Mouse (Mus musculus) gonadal fat pad, adult 2 months (tissue): Measurements from ENCODE around the gene Rasgrp4. TPM values are rescaled to one million over a fixed set of nuclear protein-coding genes. Genes with fewer than 3 reads are reported as not detected.

Experiments
- DNase-seq: peaks from one replicate; pipeline ENCODE4 v3.0.0-alpha.2; 2012; ENCODE audit warnings: low read depth
- polyA plus RNA-seq: library from polyadenylated mRNA; depleted of rRNA; stranded (reverse); fragments of >200 nt; gene quantifications from 2 replicates; pipeline ENCODE4 v1.2.3, GENCODE M21; 2012

Gene Rasgrp4
- polyA plus RNA-seq, 1 experiment = 7.6 TPM

- no peak for DNase-seq
Measured at GRCm38 (mm10) chr7:29146625-29147367, 12.1 kb downstream of the Rasgrp4 start.

GRCm38 (mm10) chr7:29148771-29149170 is 14.1 kb downstream of the Rasgrp4 start:
- DNase-seq = no peak

DNA sequence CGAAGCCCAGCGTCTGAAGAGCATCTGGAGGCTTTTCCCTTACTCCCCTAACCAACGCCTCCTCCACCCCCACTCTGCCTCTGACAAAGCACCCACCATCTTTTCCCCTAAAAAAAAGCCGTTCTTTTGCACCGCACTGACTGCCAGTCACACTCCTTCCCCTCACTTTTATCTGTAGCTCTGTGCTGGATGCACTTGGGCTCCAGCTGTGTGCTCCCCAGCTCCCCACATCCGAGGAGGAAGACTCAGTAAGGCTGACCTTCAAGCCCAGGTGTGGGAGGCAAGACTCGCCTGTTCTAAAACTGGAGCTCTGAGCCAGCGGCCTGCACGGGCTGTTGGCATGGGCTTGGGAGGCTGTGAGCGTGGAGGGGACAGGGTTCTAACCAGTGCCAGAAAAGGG is 16.8 kb downstream of the Rasgrp4 start:
- DNase-seq = no peak

GRCm38 (mm10) chr7:29154018-29154720 is 19.5 kb downstream of the Rasgrp4 start:
- no peak for DNase-seq

- no peak for DNase-seq
Measured at GRCm38 (mm10) chr7:29155196-29155837, 20.7 kb downstream of the Rasgrp4 start.

DNA sequence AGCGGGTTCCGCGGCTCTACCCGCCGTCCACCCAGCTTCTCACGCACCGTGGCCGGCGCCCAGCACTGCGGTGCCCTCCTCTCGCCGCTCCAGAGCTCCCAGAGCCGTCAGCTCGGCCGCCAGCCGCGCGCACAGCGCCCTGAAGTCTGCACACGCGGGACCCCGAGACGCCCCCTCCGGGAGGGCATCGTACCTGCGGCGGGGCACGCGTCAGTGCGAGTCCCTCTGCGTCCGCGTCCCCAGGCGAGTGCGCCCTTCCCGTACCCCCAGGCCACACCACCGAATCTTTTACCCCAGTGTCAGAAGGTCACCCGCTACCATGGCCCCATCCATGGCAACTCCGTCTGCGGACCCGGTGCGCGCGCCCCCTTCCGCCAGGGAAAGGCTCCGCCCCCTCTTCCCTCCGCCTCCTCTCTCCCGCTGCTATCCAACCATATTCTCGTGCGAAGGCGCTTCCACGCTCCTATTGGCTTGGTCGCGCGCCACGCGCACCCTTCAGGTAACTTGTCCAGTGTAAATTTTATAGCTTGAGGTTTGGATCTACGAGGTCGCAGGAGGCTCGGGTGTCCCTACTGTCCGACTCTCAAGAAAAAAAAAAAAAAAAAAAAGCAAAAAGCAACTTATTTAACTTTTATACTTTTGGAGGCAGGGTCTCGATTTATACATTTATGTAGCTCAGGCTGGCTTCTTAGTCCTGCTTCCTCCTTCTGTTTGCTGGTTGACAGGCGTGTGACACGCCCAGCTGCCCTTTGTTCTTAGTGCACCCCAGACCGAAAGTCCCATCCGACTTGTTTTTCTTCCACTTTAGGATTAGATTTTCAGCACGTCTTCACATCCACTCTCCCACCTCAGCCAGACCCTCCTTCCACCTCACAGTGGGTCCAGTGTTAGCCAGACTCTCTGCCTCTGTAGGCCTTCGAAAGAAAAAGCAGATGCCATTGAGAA is 21.5 kb downstream of the Rasgrp4 start, which contains the start of gene Fam98c:
Gene Fam98c (minus strand): TSS at position 397 of the 945 bp plus-strand sequence.
- DNase-seq = no peak

GRCm38 (mm10) chr7:29158264-29158663 is 23.6 kb downstream of the Rasgrp4 start:
- no peak for DNase-seq

- no peak for DNase-seq
Measured at GRCm38 (mm10) chr7:29162294-29162693, 27.6 kb downstream of the Rasgrp4 start.

DNA sequence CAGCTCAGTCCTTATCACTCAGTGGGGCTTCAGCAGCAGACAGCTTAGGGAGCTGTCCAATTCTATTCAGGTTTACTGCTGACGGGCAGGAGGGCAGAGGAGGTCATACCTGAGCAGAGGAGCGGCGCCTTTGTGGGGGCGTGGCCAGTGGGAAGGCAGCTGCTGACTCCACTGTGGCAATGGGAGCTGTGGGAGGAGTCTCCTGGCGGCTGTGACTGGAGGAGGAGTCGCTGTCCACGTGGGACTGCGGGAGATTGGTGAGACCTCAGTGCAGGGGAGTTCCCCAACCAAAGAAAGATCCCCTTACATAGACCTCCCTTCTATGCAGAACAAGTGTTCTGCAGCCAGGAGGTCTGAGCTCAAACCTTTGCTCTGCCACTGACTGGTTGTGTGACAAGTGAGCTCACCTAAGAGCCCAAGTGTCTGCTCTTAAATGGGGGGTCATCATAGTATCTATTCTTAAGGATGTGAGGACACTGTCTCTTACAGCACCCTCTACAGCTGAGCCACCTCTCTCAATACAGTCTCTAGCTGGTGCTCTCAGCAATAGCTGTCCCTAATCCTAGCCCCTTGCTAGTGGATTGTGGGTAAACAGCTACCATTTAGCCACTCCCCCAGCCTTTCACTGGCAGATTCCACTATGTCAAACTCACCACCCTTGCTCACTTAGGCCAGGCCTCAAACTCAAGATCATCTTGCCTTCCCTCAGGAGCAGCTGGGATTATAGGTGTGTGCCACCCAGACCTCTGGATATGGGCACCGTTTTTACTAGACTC is 28.3 kb downstream of the Rasgrp4 start:
- no peak for DNase-seq

DNA sequence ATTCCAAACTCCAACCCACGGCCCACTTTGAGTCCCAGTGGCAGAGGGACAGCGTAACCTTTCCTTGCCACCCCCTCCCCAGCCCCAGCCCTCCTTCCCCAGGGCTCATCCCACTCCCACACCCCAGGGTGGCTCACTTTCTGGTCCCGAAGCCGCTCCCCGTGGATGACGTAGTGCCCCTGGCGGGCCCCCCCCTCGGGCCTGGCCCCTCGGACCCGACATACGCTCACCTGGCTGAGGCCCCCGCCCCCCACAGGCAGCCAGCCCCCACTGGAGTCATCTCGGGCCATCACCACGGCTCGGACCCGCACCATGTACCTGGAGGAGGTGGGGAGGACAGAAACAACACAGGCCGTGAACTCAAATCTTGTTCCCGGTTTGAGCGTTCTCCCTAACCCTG is 33.0 kb downstream of the Rasgrp4 start:
- no peak for DNase-seq

GRCm38 (mm10) chr7:29168121-29168695 is 33.6 kb downstream of the Rasgrp4 start:
- no peak for DNase-seq

GRCm38 (mm10) chr7:29168791-29169230 is 34.2 kb downstream of the Rasgrp4 start:
- no peak for DNase-seq

GRCm38 (mm10) chr7:29169231-29170065 is 34.8 kb downstream of the Rasgrp4 start:
- no peak for DNase-seq

- DNase-seq = no peak
Measured at GRCm38 (mm10) chr7:29170066-29170754, 35.6 kb downstream of the Rasgrp4 start, which contains the start of the genes Ggn and Spred3. TSS of gene Ggn (plus strand) at chr7:29170210. TSS of gene Spred3 (minus strand) at chr7:29170411.

GRCm38 (mm10) chr7:29170755-29171561 is 36.3 kb downstream of the Rasgrp4 start:
- no peak for DNase-seq

DNA sequence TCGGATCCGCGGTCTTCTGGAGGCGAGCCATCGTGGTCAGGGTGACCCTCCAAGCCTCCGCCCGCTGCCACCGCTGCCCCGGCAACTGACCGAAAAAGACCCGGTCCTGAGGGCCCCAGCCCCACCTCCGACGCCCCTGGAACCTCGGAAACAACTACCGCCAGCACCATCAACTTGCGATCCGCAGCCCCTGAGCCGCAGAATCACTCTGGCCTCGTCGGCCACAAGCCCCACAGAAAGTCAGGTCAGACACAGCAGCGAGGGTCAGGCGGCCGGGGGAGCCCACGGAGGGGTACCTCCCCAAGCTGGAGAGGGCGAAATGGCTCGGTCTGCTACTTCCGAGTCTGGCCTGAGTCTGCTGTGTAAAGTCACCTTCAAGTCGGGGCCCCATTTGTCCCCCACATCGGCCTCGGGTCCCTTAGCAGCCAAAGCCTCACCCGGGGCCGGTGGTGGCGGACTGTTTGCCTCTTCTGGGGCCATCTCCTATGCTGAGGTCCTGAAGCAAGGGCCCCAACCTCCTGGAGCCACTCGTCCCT is 37.0 kb downstream of the Rasgrp4 start:
- no peak for DNase-seq

DNA sequence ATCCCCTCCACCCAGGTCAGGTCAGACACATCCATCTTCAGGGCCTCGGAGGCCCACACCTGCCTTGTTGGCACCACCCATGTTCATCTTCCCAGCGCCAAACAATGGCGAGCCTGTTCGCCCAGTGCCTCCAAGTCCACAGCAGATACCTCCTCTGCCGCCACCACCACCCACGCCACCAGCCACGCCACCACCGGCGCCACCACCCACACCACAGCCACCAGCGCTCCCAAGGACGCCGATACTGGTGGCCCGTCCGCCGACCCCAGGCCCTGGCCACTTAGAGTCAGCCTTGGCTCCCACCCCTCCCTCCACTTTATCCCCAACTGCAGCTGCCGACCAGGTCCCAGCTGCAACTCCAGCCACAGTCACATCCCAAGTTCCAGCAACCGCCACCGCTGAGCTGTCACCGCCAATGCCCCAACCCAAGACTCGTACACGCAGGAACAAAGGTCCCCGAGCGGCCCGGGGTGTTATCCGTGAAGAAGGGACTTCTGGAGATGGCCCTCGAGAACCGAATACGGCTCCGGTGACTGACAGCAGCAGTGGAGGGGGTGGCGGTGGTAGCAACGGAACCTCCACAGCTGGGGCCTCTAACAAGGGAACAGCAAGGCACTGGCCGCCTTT is 37.9 kb downstream of the Rasgrp4 start:
- no peak for DNase-seq
